ENCODE assay signal across 8 mouse cellular contexts in genomic region chr1:38985308-38985707, GRCm38 (mm10). TPM values are rescaled to one million over a fixed set of nuclear protein-coding genes. Genes with fewer than 3 reads are reported as not detected.
DNase-seq lines count a peak whose midpoint lies in the region; ATAC-seq lines count a peak whose summit lies in the region.

Gene Pdcl3, plus strand, starts transcription at chr1:38985608.

- DNase-seq in left cerebral cortex, adult 18-20 months (ENCODE audit: low spot score in 2 of 2) = no peak
- no peak for DNase-seq in left cerebral cortex, adult 9 months (ENCODE audit: low spot score in 2 of 2)
- DNase-seq in embryonic facial prominence, embryonic 10.5 days (ENCODE audit: low spot score) = no peak
- DNase-seq in heart, embryonic 10.5 days (ENCODE audit: low spot score) = no peak
- no peak for DNase-seq in layer of hippocampus, postnatal 25 days (ENCODE audit: extremely low spot score in 1 of 2, low spot score in 1 of 2)
- DNase-seq in spleen, postnatal 10 days (ENCODE audit: low spot score in 2 of 2) = no peak
- no peak for DNase-seq in right cerebral cortex, postnatal 4 days

- no peak within 1 kb of the TSS for H3K4me2 ChIP-seq in midbrain, embryonic 15.5 days

- H3K4me1 ChIP-seq in embryonic facial prominence, embryonic 10.5 days = peaks cover 16% of the 10 kb centered on the region
- peaks cover 12% of the 10 kb centered on the region for H3K4me1 ChIP-seq in heart, embryonic 10.5 days
- H3K4me1 ChIP-seq in midbrain, embryonic 15.5 days = peaks cover 18% of the 10 kb centered on the region

- WGBS in embryonic facial prominence, embryonic 10.5 days = 84% methylated on average over 3 of the region's 3 CpGs
- 86% methylated on average over 3 of the region's 3 CpGs for WGBS in heart, embryonic 10.5 days
- WGBS in midbrain, embryonic 15.5 days = 87% methylated on average over 3 of the region's 3 CpGs

- no peak within 1 kb of the TSS for H3K27ac ChIP-seq in embryonic facial prominence, embryonic 10.5 days (replicated peaks)
- peak within 1 kb of the TSS; percentile 94; the same call in 1 of the 2 replicates for H3K27ac ChIP-seq in heart, embryonic 10.5 days
- H3K27ac ChIP-seq in midbrain, embryonic 15.5 days = no peak within 1 kb of the TSS

- no peak within 1 kb of the TSS for H3K4me3 ChIP-seq in embryonic facial prominence, embryonic 10.5 days
- H3K4me3 ChIP-seq in heart, embryonic 10.5 days = no peak within 1 kb of the TSS
- H3K4me3 ChIP-seq in midbrain, embryonic 15.5 days = no peak within 1 kb of the TSS

- H3K9me3 ChIP-seq in embryonic facial prominence, embryonic 10.5 days = no peaks in the 10 kb centered on the region
- H3K9me3 ChIP-seq in heart, embryonic 10.5 days = no peaks in the 10 kb centered on the region
- H3K9me3 ChIP-seq in midbrain, embryonic 15.5 days = no peaks in the 10 kb centered on the region

- H3K9ac ChIP-seq in midbrain, embryonic 15.5 days = no peak within 1 kb of the TSS

- H3K36me3 ChIP-seq in embryonic facial prominence, embryonic 10.5 days (replicated peaks) = peaks cover 3% of the 10 kb centered on the region; the same call in 1 of the 2 replicates
- H3K36me3 ChIP-seq in heart, embryonic 10.5 days = 0 out of 2 replicates have a peak, but pooled peaks cover 3% of the 10 kb centered on the region
- no peaks in the 10 kb centered on the region for H3K36me3 ChIP-seq in midbrain, embryonic 15.5 days (replicated peaks)

- no peaks in the 10 kb centered on the region for H3K27me3 ChIP-seq in embryonic facial prominence, embryonic 10.5 days (replicated peaks; ENCODE audit: low read depth, poor library complexity, severe bottlenecking)
- no peaks in the 10 kb centered on the region for H3K27me3 ChIP-seq in heart, embryonic 10.5 days (ENCODE audit: insufficient read depth, poor library complexity, severe bottlenecking)
- H3K27me3 ChIP-seq in midbrain, embryonic 15.5 days (replicated peaks) = no peaks in the 10 kb centered on the region

- ATAC-seq in midbrain, embryonic 15.5 days (replicated peaks) = no peak

RNA-seq across cellular contexts. Expression of gene Pdcl3, which starts in this region (rescaled TPM):
- total RNA-seq in left cerebral cortex, adult 18-20 months (2021) = 10 to 100 TPM; 38.7 to 41.3 TPM
- 153 and 165 TPM in 2 replicates for polyA plus RNA-seq in embryonic facial prominence, embryonic 10.5 days (2016; fragmentation: Nextera tagmentation; extraction: Ambion mirVana)
- 161 and 170 TPM in 2 replicates for polyA plus RNA-seq in heart, embryonic 10.5 days (2016; fragmentation: Nextera tagmentation; extraction: Ambion mirVana)
- 10 to 100 TPM; 36.3 to 36.6 TPM for total RNA-seq in layer of hippocampus, postnatal 25 days (2021)
- 147 TPM in 2 replicates for polyA plus RNA-seq in midbrain, embryonic 15.5 days (2015; fragmentation: Nextera tagmentation; extraction: Ambion mirVana)
